Mouse (Mus musculus) urinary bladder, postnatal 36 days (tissue): ENCODE results near the gene Armc8.
A peak's percentile ranks its signal among the peaks of the same experiment; 100 is the strongest.
"Not testable (repeated sequence)": the region's sequence is repeated elsewhere in the genome, so short reads cannot be mapped to it uniquely, and the experiment has no call there.

Experiments
- DNase-seq, 2 experiments: peaks; one replicate each; pipeline ENCODE4 v3.0.0; 2022; ENCODE audit warnings: low spot score in 2 of 2, mixed read lengths in 1 of 2

Gene Armc8

DNA sequence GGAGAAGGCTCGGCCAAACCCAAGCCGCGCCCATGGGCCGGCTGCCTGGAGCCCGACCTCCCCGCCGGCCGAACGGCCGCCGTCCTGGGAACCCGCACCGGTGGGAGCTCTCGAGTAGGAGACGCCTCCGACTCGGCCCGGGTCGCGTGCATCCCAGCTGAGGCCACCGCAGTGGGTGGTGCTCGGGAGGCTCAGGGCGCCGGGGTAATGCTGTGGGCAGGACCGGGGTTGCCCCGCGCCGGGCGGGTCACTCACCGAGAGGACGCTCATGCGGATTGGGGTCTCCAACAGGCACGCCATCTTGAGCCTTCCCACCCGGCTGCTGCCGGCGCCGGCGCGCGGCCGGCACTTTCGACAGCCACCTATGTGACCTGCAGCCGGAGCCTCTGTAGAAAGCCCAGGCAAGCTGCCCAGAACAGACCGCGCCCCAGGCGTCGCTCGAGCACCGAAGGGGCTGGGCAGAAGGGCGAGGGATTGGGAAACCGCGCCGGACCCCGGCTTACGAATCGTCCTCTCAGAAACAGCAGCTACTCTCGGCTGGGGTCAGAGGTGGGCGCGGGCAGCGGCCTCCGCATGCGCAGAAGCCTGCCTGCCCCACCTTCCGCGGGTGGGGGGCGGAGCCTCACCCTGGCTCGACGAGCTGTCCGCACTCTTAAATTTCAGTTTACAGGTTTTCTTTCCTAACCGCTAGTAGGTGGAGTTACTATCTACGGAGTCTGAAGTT is at the start of gene Armc8:
TSS of gene Armc8 (minus strand) at position 553 of the 724 bp plus-strand sequence.
- peak; percentile 88 to 91 for DNase-seq

DNA sequence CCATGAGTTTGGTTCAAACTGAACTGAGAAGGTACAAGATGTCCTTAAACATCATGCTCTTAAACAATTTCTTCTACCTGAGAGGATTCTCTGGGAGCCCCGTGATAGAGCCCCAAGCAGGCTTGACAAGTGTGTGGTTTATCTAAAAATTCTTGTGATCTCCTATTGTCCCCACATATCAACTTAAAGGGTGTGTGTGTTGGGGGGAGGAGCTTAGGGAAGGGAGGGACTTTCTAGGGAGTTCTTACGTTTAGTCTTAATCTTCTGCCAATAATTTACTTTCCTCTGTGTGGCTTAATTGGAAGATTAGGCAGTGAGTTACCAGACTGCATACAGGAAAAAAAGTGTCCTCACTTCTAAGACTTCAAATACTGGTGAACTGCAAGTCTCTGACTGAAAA is 43.5 kb upstream of the Armc8 start, which contains the start of gene A4gnt:
TSS of gene A4gnt (plus strand) at position 301 of the 400 bp plus-strand sequence.
- DNase-seq = no peak

DNA sequence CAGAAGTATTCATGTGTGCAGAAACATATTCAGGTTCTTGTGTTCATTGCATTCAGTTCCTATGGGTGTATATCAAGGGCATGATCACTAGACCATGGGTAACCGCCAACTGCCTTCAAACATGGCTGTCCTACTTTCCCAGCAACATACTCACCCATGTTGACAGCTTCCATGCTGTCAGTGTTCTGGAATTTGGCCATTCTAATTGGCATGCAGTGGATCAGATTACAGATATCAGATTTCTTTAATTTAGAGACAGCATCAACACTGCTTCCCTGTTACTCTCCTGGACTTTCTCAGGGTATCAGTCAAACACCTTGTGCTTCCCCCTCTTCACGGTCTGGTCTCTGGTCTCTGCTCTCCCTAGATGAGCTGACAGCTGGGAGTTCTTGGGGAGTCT is 34.9 kb upstream of the Armc8 start:
- no peak for DNase-seq

DNA sequence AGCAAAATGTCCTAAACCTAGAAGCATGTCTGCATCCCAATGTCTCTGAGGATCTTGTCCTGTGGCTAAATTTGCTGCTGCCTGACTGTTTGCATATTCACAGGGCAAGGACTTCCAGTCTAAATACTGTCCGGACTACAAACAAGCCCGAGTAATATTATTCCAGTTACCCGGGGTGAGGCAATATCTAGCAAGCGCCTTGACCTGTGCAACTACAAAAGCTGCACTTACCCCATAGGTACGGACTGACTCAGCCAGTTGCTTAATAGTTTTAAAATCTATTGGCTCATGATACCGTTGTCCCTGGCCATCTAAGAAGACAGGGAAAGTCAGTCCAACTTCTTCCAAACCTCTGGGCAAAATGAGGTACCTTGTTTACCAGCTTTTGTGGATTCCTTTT is 30.4 kb upstream of the Armc8 start:
- DNase-seq = not testable (repeated sequence)

DNA sequence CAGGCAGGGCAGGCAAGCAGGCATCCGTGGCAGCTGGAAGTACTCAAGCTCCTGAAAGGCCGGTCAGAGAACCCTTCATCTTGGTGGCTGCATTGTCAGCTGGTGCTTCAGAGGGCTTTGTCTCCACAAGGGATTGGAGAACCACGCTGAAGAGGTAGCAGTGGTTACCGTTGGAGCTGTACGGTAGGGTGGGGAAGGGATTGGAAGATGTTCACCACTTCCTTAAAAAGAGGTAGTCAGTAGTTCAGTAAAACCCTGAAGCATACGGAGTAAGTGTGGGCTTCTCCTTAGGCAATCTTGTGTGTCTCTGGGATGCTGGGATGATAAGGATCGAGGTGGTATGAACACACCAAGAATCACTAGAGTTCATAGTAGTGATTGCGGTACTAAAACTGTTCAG is 22.4 kb upstream of the Armc8 start:
- DNase-seq = no peak

DNA sequence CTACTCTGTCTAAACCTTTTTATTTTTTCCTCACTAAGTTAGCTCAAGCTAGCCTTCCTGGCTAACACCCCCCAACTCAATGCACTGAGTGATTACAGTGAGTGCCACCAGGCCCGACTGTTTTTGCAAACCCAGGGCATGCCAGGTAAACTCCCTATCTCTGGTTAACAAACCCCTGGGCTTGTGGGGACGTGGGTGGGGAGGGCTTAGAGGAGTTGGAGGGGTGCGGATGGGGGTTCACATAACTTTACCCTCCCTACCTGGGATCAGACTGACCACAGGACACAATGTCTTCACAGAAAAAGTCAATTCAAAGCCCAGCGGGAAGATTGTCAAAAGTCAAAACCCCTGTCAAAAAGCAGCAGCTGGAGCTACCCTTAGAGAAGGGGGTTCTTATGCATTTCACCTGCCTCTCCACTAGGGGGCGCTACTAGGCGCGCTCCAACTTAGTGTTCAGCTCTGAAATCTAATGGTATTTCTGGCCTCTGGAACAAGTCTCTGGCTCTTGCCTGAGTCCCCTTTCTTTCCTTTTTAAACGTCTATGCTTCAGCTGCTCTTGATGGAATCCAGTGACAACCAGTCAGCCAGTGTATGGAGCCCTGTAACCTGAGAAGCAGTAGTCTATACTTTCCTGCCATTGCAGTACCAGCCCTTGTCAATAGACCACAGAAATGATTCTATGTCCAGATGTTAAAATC is 19.0 kb upstream of the Armc8 start:
- peak; percentile 47 to 51 for DNase-seq

DNA sequence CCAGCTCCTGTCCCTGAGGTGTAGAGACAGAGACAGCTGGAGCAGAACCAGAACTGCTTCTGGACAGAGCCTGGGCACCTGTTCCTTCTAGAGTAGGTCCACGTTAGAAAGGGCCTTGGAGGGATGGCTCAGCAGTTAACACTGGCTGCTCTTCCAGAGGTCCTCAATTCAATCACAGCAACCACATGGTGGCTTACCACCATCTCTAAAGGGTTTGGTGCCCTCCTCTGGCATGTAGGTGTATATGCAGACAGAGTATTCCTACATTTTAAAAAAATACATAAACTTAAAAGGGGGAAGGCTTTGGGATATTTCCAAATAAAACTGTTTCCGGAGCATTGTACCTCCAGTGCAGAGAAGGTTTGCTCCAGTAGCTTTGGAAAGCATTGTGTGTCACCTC is 12.0 kb upstream of the Armc8 start:
- no peak for DNase-seq

GRCm38 (mm10) chr9:99575677-99576480 is 7.2 kb upstream of the Armc8 start, which contains the start of gene Dbr1:
TSS of gene Dbr1 (plus strand) at chr9:99575799.
- DNase-seq = peak; percentile 87 to 91

GRCm38 (mm10) chr9:99569071-99569397 is 335 bp upstream of the Armc8 start:
- no peak for DNase-seq

DNA sequence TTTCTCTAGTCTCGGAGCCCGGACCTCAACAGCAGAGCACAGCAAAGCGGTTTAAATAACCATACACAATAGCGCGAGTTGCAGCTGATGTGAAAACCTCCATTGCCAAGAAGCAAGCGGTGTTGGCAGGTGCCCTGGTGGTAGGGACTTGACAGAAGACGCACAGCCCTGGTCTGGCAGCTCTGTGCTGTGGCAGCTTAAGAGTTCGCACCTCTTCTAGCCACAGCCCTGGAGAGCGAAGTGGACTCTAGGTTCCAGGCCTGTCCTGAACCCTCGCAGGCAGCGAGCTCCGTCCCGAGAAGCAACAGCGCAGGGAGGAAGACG is 714 bp downstream of the Armc8 start:
- no peak for DNase-seq

DNA sequence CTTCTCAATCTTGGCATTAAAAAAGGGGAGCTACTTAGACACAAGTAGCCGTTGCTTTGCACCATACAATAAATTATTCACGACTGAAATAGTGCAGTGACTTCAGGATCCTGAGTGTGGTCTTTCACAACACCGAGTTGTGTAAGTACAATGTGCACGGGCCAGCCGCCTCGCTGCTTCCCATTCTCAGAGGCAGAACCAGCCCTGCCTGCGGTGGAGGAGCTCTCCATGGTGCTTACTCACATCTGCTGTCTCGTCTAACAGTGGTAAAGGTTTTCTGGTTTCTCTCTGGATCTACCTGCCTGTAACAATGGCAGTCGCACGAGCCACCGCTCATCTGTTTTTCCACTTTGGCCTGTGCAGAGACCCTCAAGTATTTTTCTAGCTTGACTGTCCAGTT is 5.0 kb downstream of the Armc8 start:
- peak; percentile 44 to 73 for DNase-seq

DNA sequence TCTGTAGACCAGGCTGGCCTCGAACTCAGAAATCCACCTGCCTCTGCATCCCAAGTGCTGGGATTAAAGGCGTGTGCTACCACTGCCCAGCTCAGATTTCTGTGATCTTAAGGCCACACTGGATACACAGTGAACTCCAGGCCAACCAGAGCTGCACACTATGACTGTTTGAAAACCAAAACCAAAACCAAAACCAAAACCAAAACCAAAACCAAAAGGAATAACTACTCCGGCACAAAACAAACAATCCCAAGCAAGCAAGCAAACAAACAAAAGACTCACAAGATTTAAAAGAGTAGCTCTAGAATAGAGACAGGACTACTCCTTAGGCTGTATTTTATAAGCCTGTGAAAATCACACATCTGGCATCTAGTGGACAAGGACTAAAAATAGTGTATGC is 8.3 kb downstream of the Armc8 start:
- DNase-seq = no peak

GRCm38 (mm10) chr9:99559557-99559904 is 9.2 kb downstream of the Armc8 start:
- DNase-seq = no peak

DNA sequence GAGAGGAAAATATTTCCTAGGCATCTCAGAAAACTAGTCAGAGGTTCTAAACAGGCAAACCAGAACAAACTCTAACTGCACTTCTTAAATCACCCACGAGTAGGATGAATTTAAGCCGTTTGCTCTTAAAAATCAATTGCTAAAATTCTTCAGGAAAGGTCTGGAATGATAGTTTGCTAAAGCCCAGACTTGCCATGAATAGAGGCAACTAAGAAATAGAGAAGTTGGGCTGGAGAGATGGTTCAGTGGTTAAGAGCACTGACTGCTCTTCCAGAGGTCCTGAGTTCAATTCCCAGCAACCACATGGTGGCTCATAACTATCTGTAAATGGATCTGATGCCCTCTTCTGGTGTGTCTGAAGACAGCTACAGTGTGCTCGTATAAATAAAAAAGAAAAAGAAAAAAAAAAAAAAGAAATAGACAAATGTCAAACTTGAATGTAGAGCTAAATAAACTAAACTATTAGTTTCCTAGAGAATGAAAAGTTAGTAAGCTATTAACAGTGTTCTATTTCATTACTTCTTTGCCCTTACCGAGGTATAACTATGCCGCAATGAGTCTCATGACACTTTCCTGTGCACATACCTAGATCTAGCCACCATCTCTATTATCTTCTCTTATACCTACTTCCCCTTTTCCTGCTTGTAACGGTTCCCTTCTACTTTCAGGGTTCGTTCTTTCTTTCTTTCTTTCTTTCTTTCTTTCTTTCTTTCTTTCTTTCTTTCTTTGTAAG is 9.7 kb downstream of the Armc8 start:
- no peak for DNase-seq

DNA sequence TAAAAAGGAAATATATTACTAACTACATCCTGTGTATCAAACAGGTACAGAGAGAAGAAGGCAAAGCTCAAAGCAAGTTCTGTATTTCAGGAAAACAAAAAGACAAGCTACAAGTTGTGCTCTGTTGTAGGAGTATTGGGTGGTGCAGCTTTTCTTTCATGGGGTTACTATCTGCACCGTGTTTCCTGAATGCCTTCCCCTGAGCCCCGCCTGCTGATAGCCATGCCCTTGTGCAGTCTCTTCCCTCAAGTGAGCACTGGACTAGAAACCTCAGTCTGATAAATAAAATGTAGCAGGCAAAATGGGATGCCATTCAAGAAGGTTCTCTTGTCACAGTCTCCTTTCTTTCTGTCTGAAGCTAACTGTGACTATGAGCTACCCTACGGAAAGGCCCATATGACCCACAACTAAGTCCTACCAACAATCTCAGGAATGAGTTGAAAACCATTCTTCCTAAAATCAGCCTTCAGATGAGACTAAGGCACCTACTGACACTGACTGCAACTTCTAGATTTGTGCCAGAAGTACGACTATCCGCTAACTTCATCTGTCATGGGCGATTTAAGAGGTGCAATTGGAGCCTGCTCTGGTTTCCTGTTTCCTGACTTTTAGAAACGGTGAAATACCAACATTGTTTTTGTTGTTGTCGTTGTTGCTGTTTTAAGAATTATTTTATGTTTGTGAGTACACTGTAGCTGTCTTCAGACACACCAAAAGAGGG is 11.0 kb downstream of the Armc8 start:
- DNase-seq = no peak

GRCm38 (mm10) chr9:99555253-99555652 is 13.4 kb downstream of the Armc8 start:
- no peak for DNase-seq

- DNase-seq = no peak
Measured at GRCm38 (mm10) chr9:99554052-99554451, 14.6 kb downstream of the Armc8 start.

DNA sequence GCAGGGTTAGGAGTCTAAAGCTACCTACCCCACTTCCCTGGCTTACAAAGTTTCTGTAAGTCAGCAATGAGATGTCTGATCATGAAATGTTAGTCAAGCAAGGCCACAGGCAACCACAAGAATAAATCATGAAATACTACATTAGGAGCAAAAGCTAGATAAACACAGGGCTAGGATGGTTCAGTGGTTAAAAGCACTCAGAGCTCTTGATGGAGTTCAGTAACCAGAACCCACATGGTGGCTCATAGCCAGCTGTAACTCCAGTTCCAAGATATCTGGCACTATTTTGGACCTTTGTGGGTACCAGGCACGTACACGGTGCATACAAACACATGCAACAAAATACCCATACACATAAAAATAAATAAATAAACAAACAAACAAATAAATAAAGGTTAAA is 15.7 kb downstream of the Armc8 start:
- no peak for DNase-seq

GRCm38 (mm10) chr9:99552068-99552467 is 16.6 kb downstream of the Armc8 start:
- DNase-seq = no peak

- DNase-seq = no peak
Measured at GRCm38 (mm10) chr9:99546259-99546658, 22.4 kb downstream of the Armc8 start.

DNA sequence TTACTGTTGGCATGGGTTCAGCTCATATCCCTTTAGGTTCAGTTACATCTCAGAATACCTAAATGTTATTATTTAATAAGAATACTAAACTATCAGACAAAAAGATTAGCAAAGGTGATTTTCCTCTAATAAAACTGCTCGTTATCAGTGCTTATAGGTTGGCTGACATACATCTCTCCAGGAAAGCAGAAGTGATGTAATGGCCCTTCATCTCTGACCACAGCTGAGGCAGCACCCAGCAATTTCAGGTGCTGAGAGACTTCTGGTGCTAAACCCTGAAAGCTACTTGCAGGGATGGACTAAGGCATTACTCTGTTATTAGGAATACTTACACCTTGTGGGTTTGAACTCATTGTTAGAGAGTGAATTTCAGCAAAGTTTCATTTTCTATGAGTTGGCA is 36.8 kb downstream of the Armc8 start:
- DNase-seq = no peak
